Mouse (Mus musculus): ENCODE measurements around the gene Kif7.

GRCm38 (mm10) chr7:79715187-79715981 is at the start of gene Kif7:
- TF ChIP-seq GATA1 (IDR thresholded peaks at IDR 0.05; ENCODE audit: low read length) (no peak), TAL1 (IDR thresholded peaks at IDR 0.05; ENCODE audit: low read length) (no peak)
